Mouse (Mus musculus) cerebellum, adult 2 months (tissue): ENCODE results near the gene Gm15293. TPM values are rescaled to one million over a fixed set of nuclear protein-coding genes. Genes with fewer than 3 reads are reported as not detected.
"Not testable (repeated sequence)": the region's sequence is repeated elsewhere in the genome, so short reads cannot be mapped to it uniquely, and the experiment has no call there.

ENCODE experiments used
- DNase-seq, 2 experiments: peaks; one replicate each; pipeline ENCODE4 v3.0.0; 2021
- H3K27ac ChIP-seq: fragments of 200-500 bp; 2 replicates; pipeline ENCODE4 v1.5.1; 2012; ENCODE audit warnings: low read length, control low read depth, inconsistent platforms; ENCODE audit not compliant: insufficient read depth
- H3K27me3 ChIP-seq: fragments of 200-500 bp; 2 replicates; pipeline ENCODE4 v1.6.1; 2012; ENCODE audit warnings: inconsistent platforms, mild to moderate bottlenecking, low read length, moderate library complexity; ENCODE audit not compliant: control insufficient read depth, insufficient read depth
- H3K4me1 ChIP-seq: fragments of 200-500 bp; 2 replicates; pipeline ENCODE4 v1.6.1; 2011; ENCODE audit warnings: low read length; ENCODE audit not compliant: control insufficient read depth, insufficient read depth
- H3K4me3 ChIP-seq: fragments of 200-500 bp; replicated peaks from 2 replicates; pipeline ENCODE3; 2011; ENCODE audit warnings: mild to moderate bottlenecking, low read depth, low read length, control low read depth; ENCODE audit not compliant: insufficient read depth
- WGBS: fragments of 180-500 bp; shearing (Covaris S2); methylation state at CpG from one replicate; pipeline ENCODE4 v1.1.7; 2018; 5-methylcytosine and 5-hydroxymethylcytosine counted together
- polyA plus RNA-seq: library from polyadenylated mRNA; depleted of rRNA; stranded (reverse); fragments of >200 nt; gene quantifications from 2 replicates; pipeline ENCODE4 v1.2.3, GENCODE M21; 2012; rRNA removed

The Gm15293 gene
- not detected in 2 replicates for polyA plus RNA-seq

- H3K27me3 ChIP-seq = not testable (repeated sequence)
- WGBS = no CpG with 5 or more reads among the region's 1 CpGs
These were observed at the start of gene Gm15293 for GRCm38 (mm10) chr8:21201261-21201660. Gm15293 (plus strand) TSS chr8:21201561.

DNA sequence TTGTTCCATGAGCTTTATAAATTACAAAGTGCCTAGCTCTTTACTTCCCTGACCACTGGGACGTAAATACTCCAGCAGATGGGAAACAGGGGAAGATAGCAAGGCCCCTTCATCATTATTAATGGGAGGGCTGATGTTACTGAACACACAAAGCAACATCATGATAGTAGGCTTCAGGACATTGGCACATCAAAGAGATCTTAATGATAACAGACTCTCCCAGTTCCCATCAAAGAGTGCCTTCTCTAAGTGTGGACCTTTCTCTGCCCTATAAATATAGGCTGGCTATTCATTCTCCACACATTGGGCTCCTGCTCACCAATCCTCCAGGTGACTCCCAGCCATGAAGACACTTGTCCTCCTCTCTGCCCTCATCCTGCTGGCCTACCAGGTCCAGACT, 39.4 kb upstream of the Gm15293 start, which contains the start of gene Defa22:
TSS of gene Defa22 (plus strand) at position 301 of the 400 bp plus-strand sequence.
- H3K27ac ChIP-seq, H3K4me3 ChIP-seq, H3K27me3 ChIP-seq, DNase-seq, H3K4me1 ChIP-seq: not testable (repeated sequence)
- no CpG with 5 or more reads among the region's 1 CpGs for WGBS

More at GRCm38 (mm10) chr8:21201261-21201660, at the start of gene Gm15293:
- H3K4me3 ChIP-seq, H3K4me1 ChIP-seq, H3K27ac ChIP-seq, DNase-seq: not testable (repeated sequence)

DNA sequence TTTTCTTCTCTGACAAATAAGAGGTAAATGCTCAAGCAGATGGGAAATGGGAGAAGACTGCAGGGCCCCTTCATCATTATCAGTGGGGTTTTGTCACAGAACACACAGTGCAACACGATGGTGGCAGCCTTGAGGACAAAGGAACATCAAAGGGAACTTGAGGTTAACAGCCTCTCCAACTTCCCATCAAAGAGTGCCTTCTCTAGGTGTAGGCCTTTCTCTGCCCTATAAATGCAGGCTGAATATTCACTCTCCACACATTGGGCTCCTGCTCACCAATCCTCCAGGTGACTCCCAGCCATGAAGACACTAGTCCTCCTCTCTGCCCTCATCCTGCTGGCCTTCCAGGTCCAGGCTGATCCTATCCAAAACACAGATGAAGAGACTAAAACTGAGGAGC, 10.0 kb upstream of the Gm15293 start, which contains the start of gene Defa31:
TSS of gene Defa31 (plus strand) at position 301 of the 400 bp plus-strand sequence.
- not testable (repeated sequence) for H3K4me3 ChIP-seq, H3K27ac ChIP-seq, DNase-seq, H3K4me1 ChIP-seq, H3K27me3 ChIP-seq
- WGBS = no CpG with 5 or more reads among the region's 1 CpGs

Other genes with a start within 250 kb of the Gm15293 start
- gene Defa21, start 176.0 kb upstream of the Gm15293 start, polyA plus RNA-seq = not detected in 2 replicates
- not detected in 2 replicates for gene Defa23, start 146.5 kb upstream of the Gm15293 start, polyA plus RNA-seq
- not detected in 2 replicates for gene Defa35, start 136.5 kb upstream of the Gm15293 start, polyA plus RNA-seq
- not detected in 2 replicates for gene Defa25, start 117.1 kb upstream of the Gm15293 start, polyA plus RNA-seq
- not detected in 2 replicates for gene Gm14851, start 105.5 kb upstream of the Gm15293 start, polyA plus RNA-seq
- gene Defa30, start 66.9 kb upstream of the Gm15293 start, polyA plus RNA-seq = not detected in 2 replicates
- gene Defa22, start 39.3 kb upstream of the Gm15293 start, polyA plus RNA-seq = not detected in 2 replicates
- not detected in 2 replicates for gene Defa31, start 9.9 kb upstream of the Gm15293 start, polyA plus RNA-seq
- not detected in 2 replicates for gene Gm15292, start 48.2 kb downstream of the Gm15293 start, polyA plus RNA-seq
- not detected in 2 replicates for gene Defa27, start 114.0 kb downstream of the Gm15293 start, polyA plus RNA-seq
- gene Defa29, start 125.5 kb downstream of the Gm15293 start, polyA plus RNA-seq = not detected in 2 replicates
- gene Defa2, start 177.0 kb downstream of the Gm15293 start, polyA plus RNA-seq = not detected in 2 replicates
- not detected in 2 replicates for gene Defa33, start 190.2 kb downstream of the Gm15293 start, polyA plus RNA-seq
- not detected in 2 replicates for gene Defa36, start 225.8 kb downstream of the Gm15293 start, polyA plus RNA-seq